Mouse (Mus musculus) layer of hippocampus, adult 9-10 months (tissue): ENCODE results near the gene Pcsk4.
"Not testable (repeated sequence)": the region's sequence is repeated elsewhere in the genome, so short reads cannot be mapped to it uniquely, and the experiment has no call there.

ENCODE experiments used
- DNase-seq: peaks from one replicate; pipeline ENCODE4 v3.0.0; 2022; ENCODE audit warnings: low spot score

The Pcsk4 gene

GRCm38 (mm10) chr10:80347514-80347967 is 18.2 kb upstream of the Pcsk4 start:
- DNase-seq, result no peak

GRCm38 (mm10) chr10:80345929-80346328 is 16.6 kb upstream of the Pcsk4 start:
- DNase-seq, result not testable (repeated sequence)

- DNase-seq, result no peak
Observed at GRCm38 (mm10) chr10:80345122-80345521, 15.8 kb upstream of the Pcsk4 start.

- no peak for DNase-seq
Observed at GRCm38 (mm10) chr10:80344131-80344661, 14.9 kb upstream of the Pcsk4 start.

- DNase-seq, result no peak
Observed at GRCm38 (mm10) chr10:80343425-80343895, 14.2 kb upstream of the Pcsk4 start.

GRCm38 (mm10) chr10:80342749-80343424 is 13.6 kb upstream of the Pcsk4 start:
- DNase-seq, result no peak

- no peak for DNase-seq
Observed at GRCm38 (mm10) chr10:80342305-80342748, 13.0 kb upstream of the Pcsk4 start.

- DNase-seq, result no peak
Observed at GRCm38 (mm10) chr10:80341491-80342304, 12.4 kb upstream of the Pcsk4 start.

GRCm38 (mm10) chr10:80341026-80341425 is 11.7 kb upstream of the Pcsk4 start:
- DNase-seq, result no peak

- DNase-seq, result peak; percentile 85
Observed at GRCm38 (mm10) chr10:80339941-80340750, 10.8 kb upstream of the Pcsk4 start.

GRCm38 (mm10) chr10:80336263-80336662 is 7.0 kb upstream of the Pcsk4 start:
- DNase-seq, result no peak

- DNase-seq, result no peak
Observed at GRCm38 (mm10) chr10:80332525-80332989, 3.3 kb upstream of the Pcsk4 start.

- no peak for DNase-seq
Observed at GRCm38 (mm10) chr10:80331636-80332524, 2.6 kb upstream of the Pcsk4 start.

- no peak for DNase-seq
Observed at GRCm38 (mm10) chr10:80330888-80331287, 1.6 kb upstream of the Pcsk4 start.

- DNase-seq, result no peak
Observed at GRCm38 (mm10) chr10:80330084-80330483, 786 bp upstream of the Pcsk4 start.

- DNase-seq, result no peak
Observed at GRCm38 (mm10) chr10:80325045-80325444, 4.3 kb downstream of the Pcsk4 start.

- no peak for DNase-seq
Observed at GRCm38 (mm10) chr10:80324120-80325037, 4.9 kb downstream of the Pcsk4 start.

- DNase-seq, result no peak
Observed at GRCm38 (mm10) chr10:80323261-80324119, 5.8 kb downstream of the Pcsk4 start.

GRCm38 (mm10) chr10:80322811-80323211 is 6.5 kb downstream of the Pcsk4 start:
- no peak for DNase-seq
